Mouse (Mus musculus) erythroblast, embryonic 14.5 days (primary cell): ENCODE data around the gene Dhrs1.

Source experiments
- GATA1 ChIP-seq: IDR thresholded peaks from 2 replicates; pipeline ENCODE4 v1.6.1; 2012; ENCODE audit warnings: low read length, inconsistent platforms, mixed read lengths
- TAL1 ChIP-seq: IDR thresholded peaks from 3 replicates; pipeline ENCODE4 v1.6.1; 2012; ENCODE audit warnings: low read length, inconsistent platforms, mixed read lengths

- TF ChIP-seq TAL1 = no peak
- no peak for TF ChIP-seq GATA1
Measured at GRCm38 (mm10) chr14:55701131-55701530, 44.4 kb downstream of the Dhrs1 start.
